Mouse (Mus musculus): ENCODE measurements around the gene Lasp1. TPM values are rescaled to one million over a fixed set of nuclear protein-coding genes. Genes with fewer than 3 reads are reported as not detected.
A peak's percentile ranks its signal among the peaks of the same experiment; 100 is the strongest.

Lasp1 gene
- polyA plus RNA-seq, 1 experiment from 2014 or later = 114 TPM

- Histone ChIP-seq H3K9me3 (no peaks in the 10 kb centered on the region), H3K9ac (peak overlapping the region; percentile 50; the same call in 1 of the 2 replicates), H3K4me3 (peak overlapping the region; percentile 61; the same call in 1 of the 2 replicates), H3K27ac (replicated peaks) (peak overlapping the region; percentile 97), H3K27me3 (no peaks in the 10 kb centered on the region), H3K4me2 (no peak overlapping the region), H3K36me3 (peaks cover 37% of the 10 kb centered on the region), H3K4me1 (replicated peaks) (peaks cover 17% of the 10 kb centered on the region)
- no peak for ATAC-seq (ENCODE audit: low read depth)
- 60% methylated on average over 11 of the region's 11 CpGs for WGBS
Observed at GRCm38 (mm10) chr11:97839441-97840134, 40.8 kb downstream of the Lasp1 start.

- H3K27me3 ChIP-seq = no peaks in the 10 kb centered on the region
- H3K9ac ChIP-seq = peak overlapping the region; percentile 89; the same call in 1 of the 2 replicates
- WGBS = 75% methylated on average over 2 of the region's 2 CpGs
- peaks cover 17% of the 10 kb centered on the region for H3K4me1 ChIP-seq (replicated peaks)
- H3K9me3 ChIP-seq = no peaks in the 10 kb centered on the region
- H3K4me3 ChIP-seq = peak overlapping the region; percentile 61
- peak overlapping the region; percentile 97 for H3K27ac ChIP-seq (replicated peaks)
- ATAC-seq (ENCODE audit: low read depth) = no peak
- H3K4me2 ChIP-seq = peak overlapping the region; percentile 65
- H3K36me3 ChIP-seq = peaks cover 32% of the 10 kb centered on the region
Observed at GRCm38 (mm10) chr11:97840135-97840490, 41.3 kb downstream of the Lasp1 start.

DNA sequence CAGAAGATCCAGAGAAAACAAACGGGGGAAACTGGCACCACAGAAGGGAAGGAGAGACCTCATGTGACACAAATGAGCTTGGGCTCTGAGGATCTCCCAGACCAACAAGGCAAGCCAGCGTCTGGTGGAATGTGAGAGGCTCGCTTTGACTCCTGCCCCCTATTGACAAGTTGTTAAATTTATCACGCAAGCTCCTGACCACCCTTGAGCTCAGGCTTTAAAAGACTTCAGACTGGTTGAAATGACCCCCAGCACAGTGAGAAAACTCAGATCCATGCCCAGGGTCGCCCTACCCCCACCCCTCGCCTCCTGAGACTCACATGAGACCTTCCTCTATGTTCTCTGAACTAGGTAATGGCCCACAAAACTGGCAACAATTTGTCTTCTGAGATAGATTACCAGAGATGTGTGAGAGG is 41.7 kb downstream of the Lasp1 start, which contains the start of gene B230217C12Rik:
TSS of gene B230217C12Rik (plus strand) at position 242 of the 416 bp plus-strand sequence.
- Histone ChIP-seq H3K4me1 (replicated peaks) (peaks cover 17% of the 10 kb centered on the region), H3K27ac (replicated peaks) (peak within 1 kb of the TSS; percentile 97), H3K4me3 (peak within 1 kb of the TSS; percentile 61), H3K4me2 (peak within 1 kb of the TSS; percentile 65), H3K9ac (peak within 1 kb of the TSS; percentile 89), H3K36me3 (peaks cover 27% of the 10 kb centered on the region), H3K9me3 (no peaks in the 10 kb centered on the region), H3K27me3 (no peaks in the 10 kb centered on the region)
- under 1% methylated on average over 6 of the region's 6 CpGs for WGBS
- peak; percentile 61 for ATAC-seq (ENCODE audit: low read depth)

DNA sequence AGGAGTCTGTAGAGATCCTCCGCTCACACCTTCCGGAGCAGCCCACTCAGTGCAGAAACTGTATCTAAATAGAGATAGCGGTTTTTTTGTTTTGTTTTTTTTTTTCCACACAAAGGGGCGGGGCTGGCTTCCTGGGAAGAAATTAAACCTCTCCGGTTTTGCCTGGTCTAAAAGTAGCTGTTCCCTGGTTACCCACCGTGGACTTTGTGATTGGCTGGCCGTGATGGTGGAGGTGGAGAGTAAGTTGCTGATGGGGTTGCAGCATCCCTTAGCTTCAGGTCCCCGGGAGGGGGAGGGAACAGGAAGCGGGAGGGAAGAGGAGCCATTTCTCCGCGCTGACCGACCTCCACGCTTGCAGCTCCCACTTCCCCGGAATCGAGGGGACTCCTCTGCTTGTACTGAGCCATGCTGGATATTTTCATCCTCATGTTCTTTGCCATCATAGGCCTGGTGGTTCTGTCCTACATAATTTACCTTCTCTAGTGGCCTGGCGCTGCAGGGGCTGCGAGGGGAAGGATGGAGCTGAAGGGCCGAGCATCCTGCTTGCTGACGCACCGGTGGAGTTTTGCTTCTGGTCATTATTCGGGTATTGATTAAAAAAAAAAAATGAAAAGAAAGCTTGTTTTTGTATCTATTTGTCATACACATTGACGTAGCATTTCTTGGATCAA is 42.3 kb downstream of the Lasp1 start:
- Histone ChIP-seq H3K27ac (replicated peaks) (peak overlapping the region; percentile 97), H3K4me2 (peak overlapping the region; percentile 65), H3K4me3 (peak overlapping the region; percentile 61), H3K27me3 (no peaks in the 10 kb centered on the region), H3K4me1 (replicated peaks) (peaks cover 17% of the 10 kb centered on the region), H3K9me3 (no peaks in the 10 kb centered on the region), H3K9ac (peak overlapping the region; percentile 89), H3K36me3 (peaks cover 22% of the 10 kb centered on the region)
- ATAC-seq (ENCODE audit: low read depth) = peak; percentile 95
- under 1% methylated on average over 22 of the region's 22 CpGs for WGBS

GRCm38 (mm10) chr11:97842001-97842400 is 43.2 kb downstream of the Lasp1 start:
- H3K27ac ChIP-seq (replicated peaks) = peak overlapping the region; percentile 97
- peak overlapping the region; percentile 89 for H3K9ac ChIP-seq
- H3K27me3 ChIP-seq = no peaks in the 10 kb centered on the region
- peaks cover 13% of the 10 kb centered on the region for H3K36me3 ChIP-seq
- H3K4me1 ChIP-seq (replicated peaks) = peaks cover 17% of the 10 kb centered on the region
- peak overlapping the region; percentile 61 for H3K4me3 ChIP-seq
- ATAC-seq (ENCODE audit: low read depth) = no peak
- H3K4me2 ChIP-seq = peak overlapping the region; percentile 65
- no peaks in the 10 kb centered on the region for H3K9me3 ChIP-seq
- 34% methylated on average over 4 of the region's 4 CpGs for WGBS

- no peaks in the 10 kb centered on the region for H3K27me3 ChIP-seq
- no peak overlapping the region for H3K27ac ChIP-seq (replicated peaks)
- H3K9ac ChIP-seq = no peak overlapping the region
- H3K4me3 ChIP-seq = no peak overlapping the region
- WGBS = 67% methylated on average over 6 of the region's 6 CpGs
- no peak overlapping the region for H3K4me2 ChIP-seq
- no peaks in the 10 kb centered on the region for H3K9me3 ChIP-seq
- no peaks in the 10 kb centered on the region for H3K4me1 ChIP-seq (replicated peaks)
- H3K36me3 ChIP-seq = no peaks in the 10 kb centered on the region
- no peak for ATAC-seq (ENCODE audit: low read depth)
Observed at GRCm38 (mm10) chr11:97850367-97850766, 51.6 kb downstream of the Lasp1 start.

- H3K9me3 ChIP-seq = no peaks in the 10 kb centered on the region
- no peaks in the 10 kb centered on the region for H3K27me3 ChIP-seq
- ATAC-seq (ENCODE audit: low read depth) = no peak
- H3K27ac ChIP-seq (replicated peaks) = no peak overlapping the region
- no peak overlapping the region for H3K4me3 ChIP-seq
- WGBS = 88% methylated on average over 2 of the region's 2 CpGs
- H3K9ac ChIP-seq = no peak overlapping the region
- no peaks in the 10 kb centered on the region for H3K4me1 ChIP-seq (replicated peaks)
- H3K4me2 ChIP-seq = no peak overlapping the region
- no peaks in the 10 kb centered on the region for H3K36me3 ChIP-seq
Observed at GRCm38 (mm10) chr11:97851601-97852000, 52.8 kb downstream of the Lasp1 start.

- no peak overlapping the region for H3K4me2 ChIP-seq
- H3K9me3 ChIP-seq = no peaks in the 10 kb centered on the region
- 88% methylated on average over 2 of the region's 2 CpGs for WGBS
- H3K4me1 ChIP-seq (replicated peaks) = no peaks in the 10 kb centered on the region
- H3K9ac ChIP-seq = no peak overlapping the region
- H3K27ac ChIP-seq (replicated peaks) = no peak overlapping the region
- H3K4me3 ChIP-seq = no peak overlapping the region
- no peaks in the 10 kb centered on the region for H3K36me3 ChIP-seq
- no peak for ATAC-seq (ENCODE audit: low read depth)
- no peaks in the 10 kb centered on the region for H3K27me3 ChIP-seq
Observed at GRCm38 (mm10) chr11:97855473-97855872, 56.7 kb downstream of the Lasp1 start.

GRCm38 (mm10) chr11:97862148-97862547 is 63.3 kb downstream of the Lasp1 start:
- no peak overlapping the region for H3K27ac ChIP-seq (replicated peaks)
- H3K9me3 ChIP-seq = no peaks in the 10 kb centered on the region
- no peak overlapping the region for H3K9ac ChIP-seq
- no peak overlapping the region for H3K4me3 ChIP-seq
- no peak overlapping the region for H3K4me2 ChIP-seq
- no peaks in the 10 kb centered on the region for H3K36me3 ChIP-seq
- no peak for ATAC-seq (ENCODE audit: low read depth)
- no peaks in the 10 kb centered on the region for H3K27me3 ChIP-seq
- H3K4me1 ChIP-seq (replicated peaks) = no peaks in the 10 kb centered on the region
- 79% methylated on average over 2 of the region's 2 CpGs for WGBS

DNA sequence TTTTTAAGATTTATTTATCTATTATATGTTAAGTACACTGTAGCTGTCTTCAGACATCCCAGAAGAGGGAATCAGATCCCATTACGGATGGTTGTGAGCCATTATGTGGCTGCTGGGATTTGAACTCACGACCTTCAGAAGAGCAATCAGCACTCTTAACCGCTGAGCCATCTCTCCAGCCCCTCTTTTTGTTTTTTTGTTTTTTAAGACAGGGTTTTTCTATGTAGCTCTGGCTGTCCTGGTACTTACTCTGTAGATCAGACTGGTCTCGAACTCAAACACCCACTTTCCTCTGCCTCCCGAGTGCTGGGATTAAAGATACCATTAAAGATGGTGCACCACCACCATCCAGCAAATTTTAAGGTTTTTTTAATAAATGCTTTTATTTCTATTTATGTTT is 66.6 kb downstream of the Lasp1 start:
- Histone ChIP-seq H3K9ac (no peak overlapping the region), H3K4me2 (no peak overlapping the region), H3K27ac (replicated peaks) (no peak overlapping the region), H3K27me3 (no peaks in the 10 kb centered on the region), H3K4me1 (replicated peaks) (no peaks in the 10 kb centered on the region), H3K36me3 (no peaks in the 10 kb centered on the region), H3K4me3 (no peak overlapping the region), H3K9me3 (no peaks in the 10 kb centered on the region)
- ATAC-seq (ENCODE audit: low read depth) = no peak
- 85% methylated on average over 5 of the region's 5 CpGs for WGBS

GRCm38 (mm10) chr11:97866091-97866888 is 67.5 kb downstream of the Lasp1 start:
- no peaks in the 10 kb centered on the region for H3K36me3 ChIP-seq
- no peak overlapping the region for H3K9ac ChIP-seq
- no peak overlapping the region for H3K4me3 ChIP-seq
- H3K9me3 ChIP-seq = no peaks in the 10 kb centered on the region
- ATAC-seq (ENCODE audit: low read depth) = no peak
- H3K4me2 ChIP-seq = no peak overlapping the region
- 89% methylated on average over 3 of the region's 3 CpGs for WGBS
- H3K27me3 ChIP-seq = no peaks in the 10 kb centered on the region
- no peaks in the 10 kb centered on the region for H3K4me1 ChIP-seq (replicated peaks)
- H3K27ac ChIP-seq (replicated peaks) = no peak overlapping the region

DNA sequence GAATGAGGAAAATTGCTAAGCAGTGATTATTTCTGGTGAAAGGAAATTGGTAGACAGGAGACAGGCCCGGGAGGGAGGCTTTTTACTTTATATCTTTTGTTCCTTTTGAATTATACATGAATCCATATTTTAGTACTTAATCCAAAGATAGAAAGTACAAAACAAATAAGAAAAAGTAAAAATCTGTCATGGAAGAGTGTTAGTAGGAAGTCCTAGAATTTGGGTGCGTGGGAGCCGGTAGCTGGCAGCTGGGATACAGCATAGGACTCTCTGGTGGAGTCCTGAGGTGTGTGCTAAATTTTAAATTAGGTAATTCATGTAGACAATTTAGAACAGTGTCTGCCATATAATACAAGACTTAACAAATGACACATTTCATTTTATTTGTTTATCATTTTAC is 68.8 kb downstream of the Lasp1 start:
- Histone ChIP-seq H3K9ac (no peak overlapping the region), H3K9me3 (no peaks in the 10 kb centered on the region), H3K4me3 (no peak overlapping the region), H3K27me3 (no peaks in the 10 kb centered on the region), H3K4me2 (no peak overlapping the region), H3K27ac (replicated peaks) (no peak overlapping the region), H3K36me3 (no peaks in the 10 kb centered on the region), H3K4me1 (replicated peaks) (no peaks in the 10 kb centered on the region)
- WGBS = 95% methylated on average over 3 of the region's 3 CpGs
- no peak for ATAC-seq (ENCODE audit: low read depth)

Data from neural tube, embryonic 13.5 days (tissue).